Mouse (Mus musculus): ENCODE data around the gene Smad5.
A peak's percentile ranks its signal among the peaks of the same experiment; 100 is the strongest.

The Smad5 gene

GRCm38 (mm10) chr13:56701924-56702323 is 886 bp upstream of the Smad5 start:
- ATAC-seq (ENCODE audit: low TSS enrichment): no peak

GRCm38 (mm10) chr13:56703222-56703870 is 536 bp downstream of the Smad5 start:
- peak; percentile 41; the same call in 1 of the 2 replicates for ATAC-seq (ENCODE audit: low TSS enrichment)

- no peak for ATAC-seq (ENCODE audit: low TSS enrichment)
These were observed 1.1 kb downstream of the Smad5 start for GRCm38 (mm10) chr13:56703871-56704321.

DNA sequence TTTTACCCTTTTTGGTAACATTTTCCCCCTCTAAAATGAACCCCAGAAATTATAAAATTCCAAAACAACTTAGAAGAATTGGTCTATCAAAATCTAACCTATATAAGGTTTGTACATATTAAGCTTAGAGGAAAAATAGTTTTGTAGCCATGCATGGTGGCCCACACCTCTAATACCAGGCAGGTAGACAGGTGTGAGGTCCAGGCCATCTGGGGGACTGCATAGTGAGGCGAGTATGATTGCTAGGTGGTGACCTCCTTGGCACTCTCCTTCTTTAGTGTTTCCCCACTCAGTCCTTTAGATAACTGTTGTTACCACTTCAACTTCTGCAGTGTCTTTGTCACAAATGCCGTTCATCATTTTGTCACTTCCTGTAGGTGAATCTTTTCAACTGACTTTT is 1.8 kb downstream of the Smad5 start:
- no peak for ATAC-seq (ENCODE audit: low TSS enrichment)

- no peak for ATAC-seq (ENCODE audit: low TSS enrichment)
These were observed 4.3 kb downstream of the Smad5 start for GRCm38 (mm10) chr13:56707111-56707510.

DNA sequence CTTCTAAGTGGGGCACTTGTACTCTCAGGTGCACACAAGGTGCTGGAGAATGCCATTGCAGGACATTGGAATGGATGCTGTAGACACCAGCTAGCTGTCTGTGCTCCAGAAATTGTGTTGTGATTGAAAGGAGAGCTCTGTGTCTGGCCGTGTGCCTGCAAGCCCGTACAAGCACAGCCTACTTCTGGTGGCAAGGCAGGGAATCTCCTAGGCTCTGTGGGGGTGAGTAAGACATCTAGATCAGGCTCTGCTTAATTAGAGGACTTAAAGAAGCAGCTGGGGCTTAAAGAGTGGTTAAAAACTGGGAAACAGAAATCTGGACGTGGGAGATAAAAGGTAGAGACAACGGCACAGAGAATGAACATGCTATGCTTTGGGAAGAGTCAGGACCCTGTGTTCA is 4.8 kb downstream of the Smad5 start:
- no peak for ATAC-seq (ENCODE audit: low TSS enrichment)

DNA sequence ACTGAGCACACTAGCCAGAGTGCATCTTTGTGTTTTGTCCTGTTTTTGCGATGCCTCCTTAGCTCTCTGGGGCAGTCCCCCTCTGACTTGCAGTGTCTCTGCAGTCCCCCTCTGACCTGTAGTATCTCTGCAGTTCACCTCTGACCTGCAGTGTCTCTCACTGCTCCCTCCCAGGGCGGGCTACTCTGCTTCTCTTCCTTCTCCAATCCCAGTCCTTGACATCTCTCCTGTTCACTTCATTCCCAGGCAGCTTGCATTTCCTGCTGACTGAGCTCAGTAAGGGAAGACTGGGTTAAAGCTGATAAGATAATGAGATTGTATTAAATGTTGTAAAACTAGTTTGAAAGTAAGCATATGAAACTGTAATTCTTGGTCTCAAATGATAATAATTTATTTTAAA is 7.8 kb downstream of the Smad5 start:
- no peak for ATAC-seq (ENCODE audit: low TSS enrichment)

GRCm38 (mm10) chr13:56712221-56712620 is 9.4 kb downstream of the Smad5 start:
- no peak for ATAC-seq (ENCODE audit: low TSS enrichment)

GRCm38 (mm10) chr13:56726551-56726950 is 23.7 kb downstream of the Smad5 start:
- peak; percentile 88 for ATAC-seq (ENCODE audit: low TSS enrichment)

DNA sequence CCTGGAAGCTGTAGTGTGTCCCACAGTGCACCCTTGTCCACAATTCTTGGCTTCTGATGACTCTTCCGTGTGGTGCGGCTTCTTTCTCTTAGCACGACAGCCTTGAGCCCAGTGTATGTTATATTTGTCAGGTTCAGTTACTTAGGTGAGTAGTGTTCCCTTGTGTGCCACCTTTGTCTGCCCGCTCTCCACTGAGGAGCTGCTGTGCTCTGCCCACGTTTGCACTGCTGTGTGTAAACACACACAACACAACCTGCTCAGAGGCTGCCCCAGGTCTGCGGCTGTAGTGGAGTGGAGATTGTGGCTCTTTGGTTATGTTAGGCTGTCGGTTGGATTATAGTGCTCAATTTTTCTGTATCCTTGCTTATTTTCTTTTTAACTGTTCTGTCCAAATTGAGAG is 26.2 kb downstream of the Smad5 start:
- ATAC-seq (ENCODE audit: low TSS enrichment): no peak

GRCm38 (mm10) chr13:56734617-56735016 is 31.8 kb downstream of the Smad5 start:
- no peak for ATAC-seq (ENCODE audit: low TSS enrichment)

DNA sequence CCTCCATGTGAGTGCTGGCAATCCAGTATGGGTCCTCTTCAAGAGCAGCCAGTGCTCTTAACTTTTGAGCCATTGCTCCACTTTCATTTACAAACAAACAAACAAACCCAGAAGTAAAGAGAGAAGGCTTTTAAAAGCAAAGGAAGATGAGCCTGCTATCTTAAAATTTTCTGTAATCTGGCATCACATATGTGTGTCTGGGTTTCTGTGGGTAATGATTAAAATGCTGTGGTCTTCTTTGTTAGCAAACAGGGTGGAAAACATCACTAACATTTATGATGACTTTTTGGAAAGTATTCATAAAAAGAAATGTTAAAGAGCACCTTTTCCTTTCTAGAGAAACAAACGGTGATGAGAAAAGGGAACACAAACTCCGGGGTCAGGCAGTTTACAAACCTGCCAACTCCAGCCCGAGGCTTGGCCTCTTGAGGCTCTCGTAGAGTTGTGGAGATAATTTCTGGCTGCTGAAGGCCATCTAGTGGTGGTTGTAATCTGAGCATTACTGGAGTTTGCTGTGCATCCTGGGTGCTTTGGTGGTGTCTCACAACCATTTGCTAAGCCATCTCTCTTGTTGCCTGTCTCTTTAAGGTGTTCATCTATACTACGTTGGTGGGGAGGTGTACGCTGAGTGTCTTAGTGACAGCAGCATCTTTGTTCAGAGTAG is 32.5 kb downstream of the Smad5 start:
- peak; percentile 65; the same call in 1 of the 2 replicates for ATAC-seq (ENCODE audit: low TSS enrichment)

GRCm38 (mm10) chr13:56739556-56739955 is 36.7 kb downstream of the Smad5 start:
- no peak for ATAC-seq (ENCODE audit: low TSS enrichment)

DNA sequence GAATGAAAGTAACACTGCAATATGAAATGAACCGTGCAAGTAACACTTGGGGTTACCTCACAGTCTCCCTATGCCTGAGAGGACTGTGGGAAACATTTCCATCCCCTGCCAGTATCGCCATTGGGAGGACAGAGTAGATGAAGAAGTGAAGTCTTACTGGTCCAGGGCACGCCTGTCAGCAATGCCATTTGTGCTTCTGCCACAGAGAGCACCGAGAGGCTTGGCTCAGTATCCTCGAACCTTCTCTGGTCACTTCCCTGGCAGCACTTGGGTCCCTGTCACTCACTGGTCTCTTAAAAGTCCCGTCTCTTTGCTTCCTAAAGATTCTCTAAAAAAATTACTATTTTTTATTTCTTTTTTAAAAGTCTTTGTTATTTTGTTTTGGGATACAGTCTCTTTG is 37.7 kb downstream of the Smad5 start:
- no peak for ATAC-seq (ENCODE audit: low TSS enrichment)

- no peak for ATAC-seq (ENCODE audit: low TSS enrichment)
These were observed 38.9 kb downstream of the Smad5 start for GRCm38 (mm10) chr13:56741691-56742090.

DNA sequence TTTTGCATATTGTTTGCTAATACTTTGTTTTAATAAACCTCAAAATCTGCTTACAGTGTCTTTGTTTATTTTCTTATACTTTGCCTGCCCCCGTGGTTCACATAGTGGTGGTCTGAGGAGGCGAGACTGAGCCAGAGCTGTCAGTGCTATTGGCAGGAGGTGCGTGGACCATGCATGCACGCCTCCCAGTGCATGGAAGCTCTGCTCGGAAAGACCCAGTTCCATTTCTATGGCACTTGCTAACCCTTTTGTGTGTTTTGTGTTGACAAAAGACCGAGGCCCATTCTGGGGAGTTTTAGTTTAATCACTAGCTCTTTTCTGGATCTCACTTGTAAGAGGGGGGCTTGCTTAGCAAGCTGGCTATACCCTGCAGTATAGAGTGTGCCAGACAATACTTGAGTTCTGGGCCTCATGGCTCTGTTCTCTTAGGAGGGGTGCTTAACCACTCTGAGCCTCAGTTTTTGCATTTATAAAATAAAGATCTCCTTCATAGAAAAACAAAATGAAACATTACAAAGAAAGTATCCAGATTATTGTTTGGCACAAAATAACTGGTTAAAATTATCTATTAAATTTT is 39.6 kb downstream of the Smad5 start:
- no peak for ATAC-seq (ENCODE audit: low TSS enrichment)

- ATAC-seq (ENCODE audit: low TSS enrichment): no peak
These were observed 44.1 kb downstream of the Smad5 start for GRCm38 (mm10) chr13:56746739-56747532.

- no peak for ATAC-seq (ENCODE audit: low TSS enrichment)
These were observed 44.7 kb downstream of the Smad5 start for GRCm38 (mm10) chr13:56747554-56747953.

DNA sequence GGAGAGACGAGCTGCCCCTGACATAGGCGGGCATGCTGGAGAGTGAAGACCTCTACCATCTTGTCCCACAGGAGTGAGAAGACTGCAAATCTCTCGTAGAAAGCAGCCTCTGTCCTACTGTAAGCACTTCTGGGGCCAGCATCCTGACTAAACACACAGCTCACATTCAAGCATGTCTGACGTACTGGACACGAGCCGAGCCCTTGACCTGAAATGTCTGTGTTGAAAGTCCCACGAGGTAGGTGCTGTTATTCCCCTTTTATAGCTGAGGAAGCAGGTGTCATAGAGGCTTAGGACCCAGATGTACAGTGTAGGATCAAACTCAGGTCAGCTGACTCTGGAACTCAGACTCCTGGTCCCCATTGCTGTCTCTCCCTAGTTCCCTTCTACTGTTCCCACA is 46.6 kb downstream of the Smad5 start:
- no peak for ATAC-seq (ENCODE audit: low TSS enrichment)

- ATAC-seq (ENCODE audit: low TSS enrichment): no peak
These were observed 49.0 kb downstream of the Smad5 start for GRCm38 (mm10) chr13:56751774-56752173.

- 0 out of 2 replicates have a peak, but pooled peaks have one; percentile 41 for ATAC-seq (ENCODE audit: low TSS enrichment)
These were observed 49.8 kb downstream of the Smad5 start for GRCm38 (mm10) chr13:56752474-56753191.

All from frontal cortex, adult (tissue).